Mouse (Mus musculus) cerebellum, adult 2 months (tissue): Measurements from ENCODE around the gene Lta. TPM values are rescaled to one million over a fixed set of nuclear protein-coding genes. Genes with fewer than 3 reads are reported as not detected.

Experiments used
- DNase-seq, 2 experiments: peaks; one replicate each; pipeline ENCODE4 v3.0.0; 2021
- H3K27ac ChIP-seq: fragments of 200-500 bp; 2 replicates; pipeline ENCODE4 v1.5.1; 2012; ENCODE audit warnings: low read length, control low read depth, inconsistent platforms; ENCODE audit not compliant: insufficient read depth
- H3K27me3 ChIP-seq: fragments of 200-500 bp; 2 replicates; pipeline ENCODE4 v1.6.1; 2012; ENCODE audit warnings: inconsistent platforms, mild to moderate bottlenecking, low read length, moderate library complexity; ENCODE audit not compliant: control insufficient read depth, insufficient read depth
- H3K4me1 ChIP-seq: fragments of 200-500 bp; 2 replicates; pipeline ENCODE4 v1.6.1; 2011; ENCODE audit warnings: low read length; ENCODE audit not compliant: control insufficient read depth, insufficient read depth
- H3K4me3 ChIP-seq: fragments of 200-500 bp; replicated peaks from 2 replicates; pipeline ENCODE3; 2011; ENCODE audit warnings: mild to moderate bottlenecking, low read depth, low read length, control low read depth; ENCODE audit not compliant: insufficient read depth
- CTCF ChIP-seq: fragments of 200-500 bp; IDR thresholded peaks from 2 replicates; pipeline ENCODE4 v1.5.1; 2011; ENCODE audit warnings: low read depth, mild to moderate bottlenecking, control low read depth, low read length, moderate library complexity, borderline replicate concordance; ENCODE audit not compliant: insufficient read depth
- POLR2A ChIP-seq: fragments of 200-500 bp; IDR thresholded peaks from 2 replicates; pipeline ENCODE4 v1.6.1; 2011; ENCODE audit warnings: low read length, control low read depth, borderline replicate concordance; ENCODE audit not compliant: insufficient read depth
- WGBS: fragments of 180-500 bp; shearing (Covaris S2); methylation state at CpG from one replicate; pipeline ENCODE4 v1.1.7; 2018; 5-methylcytosine and 5-hydroxymethylcytosine counted together
- polyA plus RNA-seq: library from polyadenylated mRNA; depleted of rRNA; stranded (reverse); fragments of >200 nt; gene quantifications from 2 replicates; pipeline ENCODE4 v1.2.3, GENCODE M21; 2012; rRNA removed

Lta gene
- polyA plus RNA-seq, 1 experiment, result 0.11 TPM

- DNase-seq, result no peak
- Histone ChIP-seq H3K27me3 (no peaks in the 10 kb centered on the region), H3K27ac (no peak overlapping the region), H3K4me3 (no peak overlapping the region), H3K4me1 (no peaks in the 10 kb centered on the region)
- 72% methylated on average over 12 of the region's 12 CpGs for WGBS
- TF ChIP-seq POLR2A (no peak), CTCF (no peak)
These were observed 49.7 kb downstream of the Lta start for GRCm38 (mm10) chr17:35155451-35155850.

- Histone ChIP-seq H3K27me3 (no peaks in the 10 kb centered on the region), H3K4me3 (no peak overlapping the region), H3K27ac (no peak overlapping the region), H3K4me1 (no peaks in the 10 kb centered on the region)
- TF ChIP-seq CTCF, result no peak
- TF ChIP-seq POLR2A, result no peak
- 34% methylated on average over 7 of the region's 7 CpGs for WGBS
- DNase-seq, result no peak
These were observed 50.5 kb downstream of the Lta start for GRCm38 (mm10) chr17:35154616-35155015.

GRCm38 (mm10) chr17:35153931-35154330 is 51.2 kb downstream of the Lta start:
- TF ChIP-seq CTCF, result no peak
- TF ChIP-seq POLR2A, result no peak
- WGBS, result 84% methylated on average over 4 of the region's 4 CpGs
- no peaks in the 10 kb centered on the region for H3K27me3 ChIP-seq
- no peak for DNase-seq
- H3K27ac ChIP-seq, result no peak overlapping the region
- no peak overlapping the region for H3K4me3 ChIP-seq
- no peaks in the 10 kb centered on the region for H3K4me1 ChIP-seq

Other genes starting within 250 kb of the Lta start
- 4.6 and 9.2 TPM in 2 replicates for gene Hspa1b, start 246.1 kb downstream of the Lta start, polyA plus RNA-seq
- gene Gm20481, start 235.4 kb downstream of the Lta start, polyA plus RNA-seq, result not detected in 2 replicates
- 10.5 and 14.9 TPM in 2 replicates for gene Hspa1a, start 233.2 kb downstream of the Lta start, polyA plus RNA-seq
- gene Hspa1l, start 232.6 kb downstream of the Lta start, polyA plus RNA-seq, result 0.49 and 0.89 TPM in 2 replicates
- gene Lsm2, start 223.5 kb downstream of the Lta start, polyA plus RNA-seq, result 56.2 and 63.7 TPM in 2 replicates
- gene Vars, start 204.4 kb downstream of the Lta start, polyA plus RNA-seq, result 65.3 and 77.0 TPM in 2 replicates
- 25.5 and 30.1 TPM in 2 replicates for gene Vwa7, start 188.8 kb downstream of the Lta start, polyA plus RNA-seq
- 2.0 and 2.3 TPM in 2 replicates for gene Sapcd1, start 177.3 kb downstream of the Lta start, polyA plus RNA-seq
- 4.3 and 5.5 TPM in 2 replicates for gene Msh5, start 158.6 kb downstream of the Lta start, polyA plus RNA-seq
- gene Clic1, start 155.4 kb downstream of the Lta start, polyA plus RNA-seq, result 41.2 and 42.9 TPM in 2 replicates
- gene Ddah2, start 146.3 kb downstream of the Lta start, polyA plus RNA-seq, result 59.5 and 63.3 TPM in 2 replicates
- gene Ly6g6c, start 140.0 kb downstream of the Lta start, polyA plus RNA-seq, result 0.11 and 0.15 TPM in 2 replicates
- gene Mpig6b, start 139.2 kb downstream of the Lta start, polyA plus RNA-seq, result 0.25 and 0.43 TPM in 2 replicates
- gene Ly6g6e, start 128.4 kb downstream of the Lta start, polyA plus RNA-seq, result 5.3 and 6.3 TPM in 2 replicates
- gene Ly6g6d, start 127.3 kb downstream of the Lta start, polyA plus RNA-seq, result 8.5 and 10.4 TPM in 2 replicates
- 0.86 and 1.1 TPM in 2 replicates for gene Ly6g6f, start 119.7 kb downstream of the Lta start, polyA plus RNA-seq
- 337 and 394 TPM in 2 replicates for gene Abhd16a, start 116.1 kb downstream of the Lta start, polyA plus RNA-seq
- 0.28 TPM in 1 of 2 replicates, not detected in the other for gene Ly6g5c, start 97.1 kb downstream of the Lta start, polyA plus RNA-seq
- gene Ly6g5b, start 89.9 kb downstream of the Lta start, polyA plus RNA-seq, result 2.2 and 3.4 TPM in 2 replicates
- 32.7 TPM in 2 replicates for gene Gpank1, start 83.9 kb downstream of the Lta start, polyA plus RNA-seq
- gene Csnk2b, start 83.3 kb downstream of the Lta start, polyA plus RNA-seq, result 231 TPM in 2 replicates
- gene D17H6S53E, start 79.0 kb downstream of the Lta start, polyA plus RNA-seq, result 12.3 and 14.6 TPM in 2 replicates
- 0.21 and 0.28 TPM in 2 replicates for gene Apom, start 73.3 kb downstream of the Lta start, polyA plus RNA-seq
- gene Bag6, start 70.2 kb downstream of the Lta start, polyA plus RNA-seq, result 211 and 226 TPM in 2 replicates
- gene Prrc2a, start 40.5 kb downstream of the Lta start, polyA plus RNA-seq, result 277 and 289 TPM in 2 replicates
- 2.1 and 4.1 TPM in 2 replicates for gene Aif1, start 29.3 kb downstream of the Lta start, polyA plus RNA-seq
- gene Lst1, start 16.9 kb downstream of the Lta start, polyA plus RNA-seq, result 2.8 and 3.2 TPM in 2 replicates
- 0.34 and 0.38 TPM in 2 replicates for gene Ltb, start 10.9 kb downstream of the Lta start, polyA plus RNA-seq
- gene Tnf, start 3.3 kb downstream of the Lta start, polyA plus RNA-seq, result not detected in 2 replicates
- not detected in 2 replicates for gene Gm16181, start 15.5 kb upstream of the Lta start, polyA plus RNA-seq
- 628 TPM in 2 replicates for gene Atp6v1g2, start 28.3 kb upstream of the Lta start, polyA plus RNA-seq
- gene Nfkbil1, start 30.4 kb upstream of the Lta start, polyA plus RNA-seq, result 12.7 and 13.2 TPM in 2 replicates
- gene Ddx39b, start 36.4 kb upstream of the Lta start, polyA plus RNA-seq, result 438 and 458 TPM in 2 replicates
- gene H2-D1, start 57.4 kb upstream of the Lta start, polyA plus RNA-seq, result 174 and 183 TPM in 2 replicates
- gene H2-Q1, start 115.1 kb upstream of the Lta start, polyA plus RNA-seq, result 0.26 and 0.92 TPM in 2 replicates
- 1.4 and 1.5 TPM in 2 replicates for gene H2-Q2, start 136.9 kb upstream of the Lta start, polyA plus RNA-seq
- 5.1 and 7.0 TPM in 2 replicates for gene H2-Q4, start 174.3 kb upstream of the Lta start, polyA plus RNA-seq
- 0.90 and 1.4 TPM in 2 replicates for gene H2-Q6, start 219.5 kb upstream of the Lta start, polyA plus RNA-seq
- 1.9 and 2.6 TPM in 2 replicates for gene H2-Q7, start 233.8 kb upstream of the Lta start, polyA plus RNA-seq